In genomic region chr13:54610613-54610971, GRCm38 (mm10) we compare ENCODE assay signal across 8 mouse cellular contexts. TPM values are rescaled to one million over a fixed set of nuclear protein-coding genes. Genes with fewer than 3 reads are reported as not detected.
DNase-seq lines count a peak whose midpoint lies in the region; ATAC-seq lines count a peak whose summit lies in the region.

No protein-coding gene starts in this region.

- no peaks in the 10 kb centered on the region for H3K9me3 ChIP-seq in hindbrain, embryonic 13.5 days

- H3K36me3 ChIP-seq in hindbrain, embryonic 13.5 days, result peaks cover 14% of the 10 kb centered on the region

- H3K27me3 ChIP-seq in hindbrain, embryonic 13.5 days, result no peaks in the 10 kb centered on the region

- peak; percentile 53 for ATAC-seq in hindbrain, embryonic 13.5 days (ENCODE audit: low FRiP score)
- peak; percentile 9; the same call in 1 of the 2 replicates for ATAC-seq in megakaryocyte-erythroid progenitor cell, adult 5-6 weeks (replicated peaks; ENCODE audit: low FRiP score, low TSS enrichment, poor library complexity, severe bottlenecking)

- peak overlapping the region; percentile 85 for H3K27ac ChIP-seq in hindbrain, embryonic 13.5 days

- H3K4me1 ChIP-seq in hindbrain, embryonic 13.5 days (replicated peaks), result peaks cover 32% of the 10 kb centered on the region

- peak overlapping the region; percentile 76 for H3K4me3 ChIP-seq in hindbrain, embryonic 13.5 days

- peak overlapping the region; percentile 89 for H3K9ac ChIP-seq in hindbrain, embryonic 13.5 days

- peak; percentile 39 for DNase-seq in gastrocnemius, adult 18-20 months (ENCODE audit: low spot score)
- no peak for DNase-seq in gastrocnemius, postnatal 10 days
- DNase-seq in thymus, postnatal 14 days, result peak; percentile 22
- no peak for DNase-seq in thymus, postnatal 10 days (ENCODE audit: low spot score in 2 of 2)
- no peak for DNase-seq in layer of hippocampus, postnatal 14 days (ENCODE audit: low spot score in 2 of 2)
- DNase-seq in cerebellum, postnatal 14 days, result no peak

- peak overlapping the region; percentile 83 for H3K4me2 ChIP-seq in hindbrain, embryonic 13.5 days

- 7% methylated on average over 13 of the region's 13 CpGs for WGBS in hindbrain, embryonic 13.5 days

RNA-seq across cellular contexts. Expression of gene Cltb, which starts 0.6 kb away (rescaled TPM):
- 100 to 1,000 TPM; 157 to 180 TPM for total RNA-seq in gastrocnemius, adult 18-20 months (2021)
- 10 to 100 TPM; 82.3 to 88.0 TPM for total RNA-seq in gastrocnemius, postnatal 10 days (2021)
- polyA plus RNA-seq in hindbrain, embryonic 13.5 days (2015; fragmentation: Nextera tagmentation; extraction: Ambion mirVana), result 132 and 135 TPM in 2 replicates
- 12.1 and 15.2 TPM in 2 replicates for total RNA-seq in megakaryocyte-erythroid progenitor cell, adult 5-6 weeks (2014; fragmentation: Nextera tagmentation)
- total RNA-seq in megakaryocyte-erythroid progenitor cell, adult 5-6 weeks (2017), result 20.0 and 26.3 TPM in 2 replicates
- 100 to 1,000 TPM; 306 TPM for total RNA-seq in layer of hippocampus, postnatal 14 days (2021)

RNA-seq across cellular contexts. Expression of gene Faf2, which starts 11.0 kb away (rescaled TPM):
- 10 to 100 TPM; 12.0 to 16.4 TPM for total RNA-seq in gastrocnemius, adult 18-20 months (2021)
- total RNA-seq in gastrocnemius, postnatal 10 days (2021), result 10 to 100 TPM; 21.7 to 27.3 TPM
- 68.9 and 71.5 TPM in 2 replicates for polyA plus RNA-seq in hindbrain, embryonic 13.5 days (2015; fragmentation: Nextera tagmentation; extraction: Ambion mirVana)
- 42.6 and 46.2 TPM in 2 replicates for total RNA-seq in megakaryocyte-erythroid progenitor cell, adult 5-6 weeks (2014; fragmentation: Nextera tagmentation)
- 43.6 and 44.7 TPM in 2 replicates for total RNA-seq in megakaryocyte-erythroid progenitor cell, adult 5-6 weeks (2017)
- 10 to 100 TPM; 54.6 to 59.7 TPM for total RNA-seq in layer of hippocampus, postnatal 14 days (2021)

RNA-seq across cellular contexts. Expression of gene Higd2a, which starts 20.6 kb away (rescaled TPM):
- 100 to 1,000 TPM; 151 to 154 TPM for total RNA-seq in gastrocnemius, adult 18-20 months (2021)
- total RNA-seq in gastrocnemius, postnatal 10 days (2021), result 100 to 1,000 TPM; 117 to 126 TPM
- 232 and 248 TPM in 2 replicates for polyA plus RNA-seq in hindbrain, embryonic 13.5 days (2015; fragmentation: Nextera tagmentation; extraction: Ambion mirVana)
- total RNA-seq in megakaryocyte-erythroid progenitor cell, adult 5-6 weeks (2014; fragmentation: Nextera tagmentation), result 101 and 117 TPM in 2 replicates
- 24.4 and 40.6 TPM in 2 replicates for total RNA-seq in megakaryocyte-erythroid progenitor cell, adult 5-6 weeks (2017)
- total RNA-seq in layer of hippocampus, postnatal 14 days (2021), result 100 to 1,000 TPM; 170 to 186 TPM

RNA-seq across cellular contexts. Expression of gene Nop16, which starts 20.7 kb away (rescaled TPM):
- 10 to 100 TPM; 16.3 to 19.7 TPM for total RNA-seq in gastrocnemius, adult 18-20 months (2021)
- total RNA-seq in gastrocnemius, postnatal 10 days (2021), result 10 to 100 TPM; 17.7 to 19.6 TPM
- polyA plus RNA-seq in hindbrain, embryonic 13.5 days (2015; fragmentation: Nextera tagmentation; extraction: Ambion mirVana), result 53.0 and 53.1 TPM in 2 replicates
- 57.6 and 76.1 TPM in 2 replicates for total RNA-seq in megakaryocyte-erythroid progenitor cell, adult 5-6 weeks (2014; fragmentation: Nextera tagmentation)
- 66.3 and 124 TPM in 2 replicates for total RNA-seq in megakaryocyte-erythroid progenitor cell, adult 5-6 weeks (2017)
- 10 to 100 TPM; 25.9 to 26.9 TPM for total RNA-seq in layer of hippocampus, postnatal 14 days (2021)

RNA-seq across cellular contexts. Expression of gene Arl10, which starts 35.8 kb away (rescaled TPM):
- 1 to 10 TPM; 2.6 TPM for total RNA-seq in gastrocnemius, adult 18-20 months (2021)
- 1 to 10 TPM; 6.0 to 7.8 TPM for total RNA-seq in gastrocnemius, postnatal 10 days (2021)
- 76.2 and 77.7 TPM in 2 replicates for polyA plus RNA-seq in hindbrain, embryonic 13.5 days (2015; fragmentation: Nextera tagmentation; extraction: Ambion mirVana)
- 9.0 and 16.5 TPM in 2 replicates for total RNA-seq in megakaryocyte-erythroid progenitor cell, adult 5-6 weeks (2014; fragmentation: Nextera tagmentation)
- total RNA-seq in megakaryocyte-erythroid progenitor cell, adult 5-6 weeks (2017), result not detected in 2 replicates
- 10 to 100 TPM; 35.4 to 39.6 TPM for total RNA-seq in layer of hippocampus, postnatal 14 days (2021)

Comparison
In these comparisons a context has a peak if more than half of its experiments do, and no peak if none do; other contexts are left out.
1. DNase-seq: peak in gastrocnemius, adult 18-20 months (single experiment) and thymus, postnatal 14 days (single experiment); none in gastrocnemius, postnatal 10 days (single experiment), thymus, postnatal 10 days (0 of 2), layer of hippocampus, postnatal 14 days (0 of 2) and cerebellum, postnatal 14 days (0 of 2).